Mouse (Mus musculus) ES-Bruce4 (cell line): ENCODE measurements around the gene Ptprk. TPM values are rescaled to one million over a fixed set of nuclear protein-coding genes. Genes with fewer than 3 reads are reported as not detected.

Source experiments
- H3K27ac ChIP-seq: 2 replicates; pipeline ENCODE4 v1.5.1; 2012; ENCODE audit warnings: low read length, inconsistent platforms; ENCODE audit not compliant: insufficient read depth
- H3K27me3 ChIP-seq: 2 replicates; pipeline ENCODE4 v1.6.1; 2012; ENCODE audit warnings: mild to moderate bottlenecking, low read length, inconsistent platforms; ENCODE audit not compliant: control insufficient read depth, poor library complexity, insufficient read depth, severe bottlenecking
- H3K36me3 ChIP-seq: 2 replicates; pipeline ENCODE4 v1.6.1; 2012; ENCODE audit warnings: inconsistent platforms, mild to moderate bottlenecking, low read length, moderate library complexity; ENCODE audit not compliant: control insufficient read depth, poor library complexity, insufficient read depth, severe bottlenecking
- H3K4me1 ChIP-seq: one replicate; pipeline ENCODE4 v1.8.1; 2011; ENCODE audit warnings: low read length; ENCODE audit not compliant: control insufficient read depth, insufficient read depth
- H3K4me3 ChIP-seq: 2 replicates; pipeline ENCODE4 v1.5.1; 2011; ENCODE audit warnings: low read depth, mild to moderate bottlenecking, low read length
- H3K9ac ChIP-seq: 2 replicates; pipeline ENCODE4 v1.6.1; 2012; ENCODE audit warnings: low read depth, mild to moderate bottlenecking, inconsistent platforms; ENCODE audit not compliant: poor library complexity, severe bottlenecking
- H3K9me3 ChIP-seq: replicated peaks from 2 replicates; pipeline ENCODE4 v1.6.1; 2012; ENCODE audit warnings: mild to moderate bottlenecking, low read length, inconsistent platforms; ENCODE audit not compliant: control insufficient read depth, poor library complexity, insufficient read depth, severe bottlenecking
- CTCF ChIP-seq: IDR thresholded peaks from one replicate; pipeline ENCODE4 v1.8.1; 2011; ENCODE audit warnings: low read depth, low read length
- EP300 ChIP-seq: IDR thresholded peaks from 2 replicates; pipeline ENCODE4 v1.6.1; 2011; ENCODE audit warnings: low read depth, low read length; ENCODE audit not compliant: insufficient read depth
- POLR2A ChIP-seq: IDR thresholded peaks from one replicate; pipeline ENCODE4 v1.8.1; 2011; ENCODE audit warnings: low read length; ENCODE audit not compliant: insufficient read depth
- polyA plus RNA-seq: library from polyadenylated mRNA; stranded (reverse); fragments of >200 nt; gene quantifications from 2 replicates; pipeline ENCODE4 v1.2.4, GENCODE M21; 2011; ENCODE audit warnings: low read depth; ENCODE audit not compliant: missing spikeins, insufficient read depth, insufficient read length

Ptprk gene
- polyA plus RNA-seq, 1 experiment = 48.9 TPM

DNA sequence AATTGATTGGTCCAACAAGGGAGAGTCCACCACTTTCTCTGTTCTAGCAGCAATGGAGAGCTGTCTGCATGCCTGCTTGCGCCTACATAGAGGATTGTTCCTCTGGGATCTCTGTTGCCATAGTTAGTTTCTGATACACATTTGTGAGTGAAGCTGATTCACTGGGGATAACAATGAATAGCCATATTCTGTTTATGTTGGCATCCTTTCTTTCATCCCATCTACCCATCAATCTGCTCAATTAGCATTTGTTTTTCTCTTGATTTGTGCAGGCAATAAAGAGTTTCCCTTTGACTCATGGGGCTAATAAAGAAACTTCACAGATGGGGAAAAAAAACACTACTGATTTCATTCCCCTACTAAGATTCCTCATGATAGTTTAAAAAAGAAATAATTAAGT is 423.2 kb downstream of the Ptprk start:
- H3K4me3 ChIP-seq = no peak overlapping the region
- no peak for TF ChIP-seq CTCF
- no peak for TF ChIP-seq POLR2A
- TF ChIP-seq EP300 = no peak

GRCm38 (mm10) chr10:28498504-28498903 is 423.9 kb downstream of the Ptprk start:
- no peaks in the 10 kb centered on the region for H3K36me3 ChIP-seq
- H3K9me3 ChIP-seq = no peaks in the 10 kb centered on the region
- H3K27ac ChIP-seq = no peak overlapping the region
- no peaks in the 10 kb centered on the region for H3K4me1 ChIP-seq
- H3K4me3 ChIP-seq = no peak overlapping the region
- TF ChIP-seq CTCF (no peak), EP300 (no peak), POLR2A (no peak)
- no peak overlapping the region for H3K9ac ChIP-seq
- H3K27me3 ChIP-seq = no peaks in the 10 kb centered on the region

More for the DNA sequence above, 423.2 kb downstream of the Ptprk start:
- Histone ChIP-seq H3K4me1 (no peaks in the 10 kb centered on the region), H3K36me3 (no peaks in the 10 kb centered on the region), H3K9ac (no peak overlapping the region), H3K9me3 (no peaks in the 10 kb centered on the region), H3K27me3 (no peaks in the 10 kb centered on the region), H3K27ac (no peak overlapping the region)

DNA sequence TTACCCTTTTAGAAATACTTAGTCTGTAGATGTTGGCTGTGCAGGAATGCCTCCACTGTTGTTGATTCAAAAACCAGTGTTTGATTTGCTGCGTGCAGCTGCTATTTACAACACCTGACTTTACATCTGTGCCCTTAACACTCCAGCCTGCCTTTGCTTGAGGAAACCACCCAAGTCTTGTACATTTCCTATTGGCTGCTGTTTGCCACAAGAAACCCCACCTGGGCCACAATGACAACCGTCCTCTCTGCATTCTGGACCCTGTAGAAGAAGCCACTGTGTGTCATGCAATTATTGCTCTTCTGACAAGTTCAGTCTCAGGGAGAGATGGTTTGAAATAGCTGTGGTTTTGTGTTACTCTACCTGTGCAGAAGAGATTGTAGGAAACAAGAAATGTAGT is 439.0 kb downstream of the Ptprk start:
- no peaks in the 10 kb centered on the region for H3K27me3 ChIP-seq
- no peaks in the 10 kb centered on the region for H3K9me3 ChIP-seq
- H3K36me3 ChIP-seq = no peaks in the 10 kb centered on the region
- no peak overlapping the region for H3K9ac ChIP-seq
- H3K4me1 ChIP-seq = no peaks in the 10 kb centered on the region
- TF ChIP-seq EP300 (no peak), CTCF (no peak), POLR2A (no peak)
- H3K27ac ChIP-seq = no peak overlapping the region
- no peak overlapping the region for H3K4me3 ChIP-seq

GRCm38 (mm10) chr10:28516147-28516546 is 441.5 kb downstream of the Ptprk start:
- Histone ChIP-seq H3K9ac (no peak overlapping the region), H3K4me1 (no peaks in the 10 kb centered on the region), H3K4me3 (no peak overlapping the region), H3K27ac (no peak overlapping the region), H3K36me3 (no peaks in the 10 kb centered on the region), H3K9me3 (no peaks in the 10 kb centered on the region), H3K27me3 (no peaks in the 10 kb centered on the region)
- TF ChIP-seq EP300 = no peak
- TF ChIP-seq POLR2A = no peak
- no peak for TF ChIP-seq CTCF

DNA sequence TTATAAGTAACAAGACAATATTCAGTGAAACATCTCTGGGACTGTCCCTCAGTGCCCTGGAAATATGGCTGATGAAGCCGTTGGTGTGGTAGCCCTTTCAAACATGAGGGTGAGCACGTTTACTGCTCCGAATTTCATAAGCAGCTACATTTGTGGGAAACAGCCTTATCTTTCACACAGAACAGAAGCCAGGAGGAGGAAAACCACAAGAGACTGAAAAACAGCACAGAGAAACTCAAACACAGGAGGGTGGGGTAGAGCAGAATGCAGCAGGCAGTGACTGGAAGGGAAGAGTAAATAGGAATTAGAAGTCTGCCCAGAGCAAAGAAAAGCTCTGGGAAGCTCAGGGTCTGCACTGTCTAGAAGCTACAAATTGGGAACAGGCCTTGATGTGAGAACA is 443.7 kb downstream of the Ptprk start:
- no peaks in the 10 kb centered on the region for H3K9me3 ChIP-seq
- no peaks in the 10 kb centered on the region for H3K4me1 ChIP-seq
- no peaks in the 10 kb centered on the region for H3K36me3 ChIP-seq
- H3K9ac ChIP-seq = no peak overlapping the region
- TF ChIP-seq POLR2A (no peak), EP300 (no peak), CTCF (no peak)
- H3K27ac ChIP-seq = no peak overlapping the region
- H3K27me3 ChIP-seq = no peaks in the 10 kb centered on the region
- no peak overlapping the region for H3K4me3 ChIP-seq

GRCm38 (mm10) chr10:28519861-28520260 is 445.2 kb downstream of the Ptprk start:
- Histone ChIP-seq H3K9me3 (no peaks in the 10 kb centered on the region), H3K36me3 (no peaks in the 10 kb centered on the region), H3K4me1 (no peaks in the 10 kb centered on the region), H3K4me3 (no peak overlapping the region), H3K27ac (no peak overlapping the region), H3K9ac (no peak overlapping the region), H3K27me3 (no peaks in the 10 kb centered on the region)
- TF ChIP-seq POLR2A (no peak), CTCF (no peak), EP300 (no peak)
